ENCODE assay signal across 13 mouse cellular contexts in genomic region chr6:90662148-90662547, GRCm38 (mm10). TPM values are rescaled to one million over a fixed set of nuclear protein-coding genes. Genes with fewer than 3 reads are reported as not detected.
DNase-seq lines count a peak whose midpoint lies in the region; ATAC-seq and TF ChIP-seq lines count a peak whose summit lies in the region.
"Had no signal": no experiment of that assay in that cellular context is flagged by ENCODE, and none has a peak within 500 bp of the region (broad histone marks: within the 10 kb centered on the region; RNA-seq: fewer than 3 reads in every experiment).

No protein-coding gene starts in this region.

- no peak overlapping the region for H3K27ac ChIP-seq in forebrain, embryonic 15.5 days (replicated peaks)
- no peak overlapping the region for H3K27ac ChIP-seq in forebrain, embryonic 16.5 days (ENCODE audit: low read length)
- peak overlapping the region; percentile 26; the same call in 1 of the 2 replicates for H3K27ac ChIP-seq in lung, postnatal 0 days (ENCODE audit: low read length)
- no peak overlapping the region for H3K27ac ChIP-seq in ES-Bruce4 (ENCODE audit: insufficient read depth, low read length)
- no peak overlapping the region for H3K27ac ChIP-seq in hindbrain, embryonic 15.5 days (replicated peaks)

- no peak overlapping the region for H3K9ac ChIP-seq in forebrain, embryonic 15.5 days (replicated peaks)
- no peak overlapping the region for H3K9ac ChIP-seq in forebrain, embryonic 16.5 days (replicated peaks; ENCODE audit: low read depth, low read length)
- H3K9ac ChIP-seq in lung, postnatal 0 days (replicated peaks; ENCODE audit: low read depth): no peak overlapping the region
- H3K9ac ChIP-seq in ES-Bruce4 (ENCODE audit: low read depth, poor library complexity, severe bottlenecking): no peak overlapping the region
- H3K9ac ChIP-seq in hindbrain, embryonic 15.5 days: no peak overlapping the region
- H3K9ac ChIP-seq: limb, embryonic 13.5 days; liver, postnatal 0 days had no signal

- no peak overlapping the region for H3K4me3 ChIP-seq in forebrain, embryonic 15.5 days
- H3K4me3 ChIP-seq in forebrain, embryonic 16.5 days (replicated peaks; ENCODE audit: low read length): no peak overlapping the region
- H3K4me3 ChIP-seq in lung, postnatal 0 days (ENCODE audit: low read depth, low read length): no peak overlapping the region
- H3K4me3 ChIP-seq in ES-Bruce4 (ENCODE audit: low read depth, low read length): peak overlapping the region; percentile 9; the same call in 1 of the 2 replicates
- H3K4me3 ChIP-seq in hindbrain, embryonic 15.5 days: no peak overlapping the region
- H3K4me3 ChIP-seq: limb, embryonic 13.5 days had no signal

- H3K27me3 ChIP-seq in forebrain, embryonic 15.5 days: no peaks in the 10 kb centered on the region
- no peaks in the 10 kb centered on the region for H3K27me3 ChIP-seq in forebrain, embryonic 16.5 days (replicated peaks; ENCODE audit: control insufficient read depth, insufficient read depth, low read length)
- no peaks in the 10 kb centered on the region for H3K27me3 ChIP-seq in lung, postnatal 0 days (replicated peaks; ENCODE audit: insufficient read depth, low read length)
- H3K27me3 ChIP-seq in ES-Bruce4 (ENCODE audit: control insufficient read depth, insufficient read depth, low read length, poor library complexity, severe bottlenecking): no peaks in the 10 kb centered on the region
- H3K27me3 ChIP-seq in hindbrain, embryonic 15.5 days: no peaks in the 10 kb centered on the region
- H3K27me3 ChIP-seq: limb, embryonic 13.5 days had no signal

- no peaks in the 10 kb centered on the region for H3K4me1 ChIP-seq in forebrain, embryonic 15.5 days
- no peaks in the 10 kb centered on the region for H3K4me1 ChIP-seq in forebrain, embryonic 16.5 days (replicated peaks; ENCODE audit: control insufficient read depth, insufficient read depth, low read length)
- no peaks in the 10 kb centered on the region for H3K4me1 ChIP-seq in lung, postnatal 0 days (ENCODE audit: insufficient read depth, low read depth, low read length)
- H3K4me1 ChIP-seq in ES-Bruce4 (ENCODE audit: control insufficient read depth, insufficient read depth, low read length): no peaks in the 10 kb centered on the region
- H3K4me1 ChIP-seq in hindbrain, embryonic 15.5 days (replicated peaks): no peaks in the 10 kb centered on the region

- TF ChIP-seq EP300 in lung, postnatal 0 days (IDR thresholded peaks at IDR 0.05): no peak
- no peak for TF ChIP-seq EP300 in ES-Bruce4 (IDR thresholded peaks at IDR 0.05; ENCODE audit: insufficient read depth, low read depth, low read length)

- no peak for DNase-seq in lung, postnatal 0 days (ENCODE audit: low spot score)
- no peak for DNase-seq in lung, adult 18-20 months
- DNase-seq in right cerebral cortex, postnatal 14 days: no peak
- DNase-seq in right cerebral cortex, adult 18-20 months: no peak
- DNase-seq: heart, postnatal 14 days; kidney, adult 2 months; liver, postnatal 0 days; thymus, adult 18-20 months had no signal

- TF ChIP-seq CTCF in lung, postnatal 0 days (IDR thresholded peaks at IDR 0.05): no peak
- TF ChIP-seq CTCF in ES-Bruce4 (IDR thresholded peaks at IDR 0.05; ENCODE audit: low read depth, low read length): no peak

- ATAC-seq in forebrain, embryonic 15.5 days (replicated peaks): 0 out of 2 replicates have a peak, but pooled peaks have one; percentile 46
- ATAC-seq in forebrain, embryonic 16.5 days: no peak
- no peak for ATAC-seq in lung, postnatal 0 days
- peak; percentile 24; the same call in 1 of the 2 replicates for ATAC-seq in hindbrain, embryonic 15.5 days (ENCODE audit: low FRiP score, low read depth)
- ATAC-seq: liver, postnatal 0 days had no signal

- TF ChIP-seq POLR2A in ES-Bruce4 (IDR thresholded peaks at IDR 0.05; ENCODE audit: insufficient read depth, low read length): no peak

- H3K4me2 ChIP-seq in forebrain, embryonic 15.5 days (replicated peaks): no peak overlapping the region
- no peak overlapping the region for H3K4me2 ChIP-seq in forebrain, embryonic 16.5 days (ENCODE audit: low read length)
- no peak overlapping the region for H3K4me2 ChIP-seq in lung, postnatal 0 days (replicated peaks; ENCODE audit: low read depth, low read length)
- no peak overlapping the region for H3K4me2 ChIP-seq in hindbrain, embryonic 15.5 days
- H3K4me2 ChIP-seq: limb, embryonic 13.5 days had no signal

- 92% methylated on average over 5 of the region's 5 CpGs for WGBS in forebrain, embryonic 15.5 days
- 95% methylated on average over 5 of the region's 5 CpGs for WGBS in forebrain, embryonic 16.5 days
- 91% methylated on average over 3 of the region's 5 CpGs for WGBS in lung, postnatal 0 days
- WGBS in hindbrain, embryonic 15.5 days: 93% methylated on average over 5 of the region's 5 CpGs

- no peaks in the 10 kb centered on the region for H3K9me3 ChIP-seq in forebrain, embryonic 15.5 days
- H3K9me3 ChIP-seq in forebrain, embryonic 16.5 days (ENCODE audit: control insufficient read depth, low read length): no peaks in the 10 kb centered on the region
- H3K9me3 ChIP-seq in lung, postnatal 0 days (ENCODE audit: low read length): no peaks in the 10 kb centered on the region
- no peaks in the 10 kb centered on the region for H3K9me3 ChIP-seq in ES-Bruce4 (replicated peaks; ENCODE audit: control insufficient read depth, insufficient read depth, low read length, poor library complexity, severe bottlenecking)
- H3K9me3 ChIP-seq in hindbrain, embryonic 15.5 days: no peaks in the 10 kb centered on the region
- H3K9me3 ChIP-seq: limb, embryonic 13.5 days had no signal

- peaks cover 22% of the 10 kb centered on the region for H3K36me3 ChIP-seq in forebrain, embryonic 15.5 days
- H3K36me3 ChIP-seq in forebrain, embryonic 16.5 days (ENCODE audit: control insufficient read depth, insufficient read depth): peaks cover 14% of the 10 kb centered on the region
- peaks cover 41% of the 10 kb centered on the region for H3K36me3 ChIP-seq in lung, postnatal 0 days (ENCODE audit: insufficient read depth, low read length)
- no peaks in the 10 kb centered on the region; the same call in 1 of the 2 replicates for H3K36me3 ChIP-seq in ES-Bruce4 (ENCODE audit: control insufficient read depth, insufficient read depth, low read length, poor library complexity, severe bottlenecking)
- H3K36me3 ChIP-seq in hindbrain, embryonic 15.5 days: peaks cover 28% of the 10 kb centered on the region

RNA-seq across cellular contexts. Expression of gene Slc41a3, which starts 57.6 kb away (rescaled TPM):
- 2.3 and 2.5 TPM in 2 replicates for polyA plus RNA-seq in forebrain, embryonic 15.5 days (2015; fragmentation: Nextera tagmentation; extraction: Ambion mirVana)
- polyA plus RNA-seq in forebrain, embryonic 16.5 days (2015; fragmentation: Nextera tagmentation; extraction: Ambion mirVana): 2.4 and 3.3 TPM in 2 replicates
- polyA plus RNA-seq in lung, postnatal 0 days (2015; fragmentation: Nextera tagmentation; extraction: Ambion mirVana): 9.7 and 10.8 TPM in 2 replicates
- polyA plus RNA-seq in ES-Bruce4 (2011; ENCODE audit: insufficient read depth, insufficient read length, low read depth, missing spikeins): 1.8 and 2.2 TPM in 2 replicates
- polyA plus RNA-seq in hindbrain, embryonic 15.5 days (2015; fragmentation: Nextera tagmentation; extraction: Ambion mirVana): 7.6 and 8.5 TPM in 2 replicates

Comparison
In these comparisons a context has a peak if more than half of its experiments do, and no peak if none do; other contexts are left out.
1. ATAC-seq: peak in forebrain, embryonic 15.5 days (single experiment) and hindbrain, embryonic 15.5 days (single experiment); none in forebrain, embryonic 16.5 days (single experiment) and lung, postnatal 0 days (single experiment).